ENCODE assay signal across 10 mouse cellular contexts in the genomic region with DNA sequence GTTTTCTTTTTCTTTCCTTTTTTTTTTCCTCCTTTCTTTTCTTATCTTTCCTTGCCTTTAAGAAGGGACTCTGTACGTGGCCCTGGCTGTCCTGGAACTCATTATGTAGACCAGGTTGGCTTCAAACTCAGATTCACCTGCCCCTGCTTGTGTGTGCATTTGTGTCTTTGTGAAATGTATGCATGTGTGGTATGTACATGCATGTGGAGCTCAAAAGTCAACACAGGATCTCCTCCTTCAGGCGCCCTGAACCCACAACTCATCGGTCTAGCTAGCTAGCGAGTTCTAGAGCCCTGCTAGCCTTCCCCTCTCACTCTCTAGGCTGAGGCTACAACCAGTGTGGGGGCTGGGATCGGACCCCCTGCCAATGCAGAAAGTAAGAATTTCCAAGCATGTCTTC. TPM values are rescaled to one million over a fixed set of nuclear protein-coding genes. Genes with fewer than 3 reads are reported as not detected.
DNase-seq lines count a peak whose midpoint lies in the region; ATAC-seq lines count a peak whose summit lies in the region.
"Had no signal": no experiment of that assay in that cellular context is flagged by ENCODE, and none has a peak within 500 bp of the region (broad histone marks: within the 10 kb centered on the region; RNA-seq: fewer than 3 reads in every experiment).

No protein-coding gene starts in this region.

- H3K9ac ChIP-seq in hindbrain, embryonic 15.5 days = no peak overlapping the region
- no peak overlapping the region for H3K9ac ChIP-seq in neural tube, embryonic 12.5 days

- H3K36me3 ChIP-seq in hindbrain, embryonic 15.5 days = 0 out of 2 replicates have a peak, but pooled peaks cover 1% of the 10 kb centered on the region
- peaks cover 17% of the 10 kb centered on the region for H3K36me3 ChIP-seq in hindbrain, embryonic 10.5 days
- peaks cover 11% of the 10 kb centered on the region; the same call in 1 of the 2 replicates for H3K36me3 ChIP-seq in neural tube, embryonic 12.5 days

- H3K27ac ChIP-seq in hindbrain, embryonic 15.5 days (replicated peaks) = no peak overlapping the region
- no peak overlapping the region for H3K27ac ChIP-seq in hindbrain, embryonic 10.5 days
- no peak overlapping the region for H3K27ac ChIP-seq in neural tube, embryonic 12.5 days

- peak overlapping the region; percentile 67; the same call in 1 of the 2 replicates for H3K4me2 ChIP-seq in hindbrain, embryonic 15.5 days
- peak overlapping the region; percentile 37; the same call in 1 of the 2 replicates for H3K4me2 ChIP-seq in neural tube, embryonic 12.5 days (replicated peaks)

- no peaks in the 10 kb centered on the region for H3K9me3 ChIP-seq in hindbrain, embryonic 15.5 days
- no peaks in the 10 kb centered on the region for H3K9me3 ChIP-seq in hindbrain, embryonic 10.5 days
- no peaks in the 10 kb centered on the region for H3K9me3 ChIP-seq in neural tube, embryonic 12.5 days

- H3K4me1 ChIP-seq in hindbrain, embryonic 15.5 days (replicated peaks) = peaks cover 14% of the 10 kb centered on the region
- H3K4me1 ChIP-seq in hindbrain, embryonic 10.5 days (replicated peaks) = peaks cover 14% of the 10 kb centered on the region
- peaks cover 5% of the 10 kb centered on the region; the same call in 1 of the 2 replicates for H3K4me1 ChIP-seq in neural tube, embryonic 12.5 days

- peak; percentile 32 for DNase-seq in cerebellum, adult 11-12 months
- DNase-seq in cerebellum, adult 11 months = no peak
- DNase-seq in hindbrain, embryonic 10.5 days (ENCODE audit: low spot score) = no peak
- no peak for DNase-seq in neural tube, embryonic 10.5 days (ENCODE audit: extremely low spot score, low spot score)
- no peak for DNase-seq in retina, postnatal 1 day
- DNase-seq in yolk sac, embryonic 10.5 days (ENCODE audit: low spot score) = no peak
- DNase-seq: adrenal gland, postnatal 10 days; gastrocnemius, postnatal 25 days had no signal

- no peak overlapping the region for H3K4me3 ChIP-seq in hindbrain, embryonic 15.5 days
- H3K4me3 ChIP-seq in hindbrain, embryonic 10.5 days = no peak overlapping the region
- H3K4me3 ChIP-seq in neural tube, embryonic 12.5 days = no peak overlapping the region

- 88% methylated on average over 5 of the region's 5 CpGs for WGBS in hindbrain, embryonic 15.5 days
- WGBS in hindbrain, embryonic 10.5 days = 92% methylated on average over 5 of the region's 5 CpGs
- 93% methylated on average over 5 of the region's 5 CpGs for WGBS in neural tube, embryonic 12.5 days

- ATAC-seq in hindbrain, embryonic 15.5 days (ENCODE audit: low FRiP score, low read depth) = no peak
- ATAC-seq in neural tube, embryonic 12.5 days (ENCODE audit: low FRiP score, low read depth) = no peak

- no peaks in the 10 kb centered on the region for H3K27me3 ChIP-seq in hindbrain, embryonic 15.5 days
- H3K27me3 ChIP-seq in hindbrain, embryonic 10.5 days (ENCODE audit: insufficient read depth, poor library complexity, severe bottlenecking) = no peaks in the 10 kb centered on the region
- H3K27me3 ChIP-seq in neural tube, embryonic 12.5 days (replicated peaks) = no peaks in the 10 kb centered on the region

RNA-seq across cellular contexts. Expression of a gene that starts 1.6 kb away (rescaled TPM):
- 144 and 150 TPM in 2 replicates for polyA plus RNA-seq in hindbrain, embryonic 15.5 days (2015; fragmentation: Nextera tagmentation; extraction: Ambion mirVana)
- polyA plus RNA-seq in hindbrain, embryonic 10.5 days (2016; fragmentation: Nextera tagmentation; extraction: Ambion mirVana) = 146 and 147 TPM in 2 replicates
- 135 and 144 TPM in 2 replicates for polyA plus RNA-seq in neural tube, embryonic 12.5 days (2016; fragmentation: Nextera tagmentation; extraction: Ambion mirVana)

RNA-seq across cellular contexts. Expression of a gene that starts 12.1 kb away (rescaled TPM):
- polyA plus RNA-seq in hindbrain, embryonic 15.5 days (2015; fragmentation: Nextera tagmentation; extraction: Ambion mirVana) = 38.9 and 39.8 TPM in 2 replicates
- 83.0 and 96.7 TPM in 2 replicates for polyA plus RNA-seq in hindbrain, embryonic 10.5 days (2016; fragmentation: Nextera tagmentation; extraction: Ambion mirVana)
- polyA plus RNA-seq in neural tube, embryonic 12.5 days (2016; fragmentation: Nextera tagmentation; extraction: Ambion mirVana) = 63.5 and 65.4 TPM in 2 replicates

RNA-seq across cellular contexts. Expression of a gene that starts 32.9 kb away (rescaled TPM):
- 8.5 and 9.1 TPM in 2 replicates for polyA plus RNA-seq in hindbrain, embryonic 15.5 days (2015; fragmentation: Nextera tagmentation; extraction: Ambion mirVana)
- 51.5 and 57.8 TPM in 2 replicates for polyA plus RNA-seq in hindbrain, embryonic 10.5 days (2016; fragmentation: Nextera tagmentation; extraction: Ambion mirVana)
- 27.8 and 27.9 TPM in 2 replicates for polyA plus RNA-seq in neural tube, embryonic 12.5 days (2016; fragmentation: Nextera tagmentation; extraction: Ambion mirVana)

RNA-seq across cellular contexts. Expression of a gene that starts 43.5 kb away (rescaled TPM):
- 49.1 and 62.1 TPM in 2 replicates for polyA plus RNA-seq in hindbrain, embryonic 15.5 days (2015; fragmentation: Nextera tagmentation; extraction: Ambion mirVana)
- 321 and 434 TPM in 2 replicates for polyA plus RNA-seq in hindbrain, embryonic 10.5 days (2016; fragmentation: Nextera tagmentation; extraction: Ambion mirVana)
- 197 and 198 TPM in 2 replicates for polyA plus RNA-seq in neural tube, embryonic 12.5 days (2016; fragmentation: Nextera tagmentation; extraction: Ambion mirVana)
